Mouse (Mus musculus) megakaryocyte, embryonic 14.5 days (primary cell): Measurements from ENCODE around the gene Gm37240. TPM values are rescaled to one million over a fixed set of nuclear protein-coding genes. Genes with fewer than 3 reads are reported as not detected.

Experiments
- H3K27me3 ChIP-seq: replicated peaks from 2 replicates; pipeline ENCODE3; 2012; ENCODE audit warnings: inconsistent platforms
- H3K36me3 ChIP-seq: replicated peaks from 2 replicates; pipeline ENCODE3; 2012; ENCODE audit warnings: low read length, inconsistent platforms, mixed read lengths
- H3K4me1 ChIP-seq: 2 replicates; pipeline ENCODE4 v1.6.1; 2012; ENCODE audit warnings: inconsistent platforms
- H3K4me3 ChIP-seq: replicated peaks from 2 replicates; pipeline ENCODE3; 2012; ENCODE audit warnings: moderate library complexity, mild to moderate bottlenecking, inconsistent platforms
- H3K9me3 ChIP-seq: 2 replicates; pipeline ENCODE4 v1.6.1; 2012; ENCODE audit warnings: inconsistent platforms
- FLI1 ChIP-seq: IDR thresholded peaks from 2 replicates; pipeline ENCODE4 v1.6.1; 2012; ENCODE audit warnings: low read length, inconsistent platforms, mixed read lengths
- GATA1 ChIP-seq: IDR thresholded peaks from 3 replicates; pipeline ENCODE4 v1.6.1; 2012; ENCODE audit warnings: mixed read lengths, low read length, inconsistent platforms, borderline replicate concordance
- polyA plus RNA-seq: library from polyadenylated mRNA; stranded (reverse); fragments of >175 nt; gene quantifications from 2 replicates; pipeline ENCODE4 v1.2.3, GENCODE M21; 2012; ENCODE audit warnings: low replicate concordance; ENCODE audit not compliant: insufficient read depth

Gm37240 gene
- polyA plus RNA-seq, 1 experiment, result not detected

GRCm38 (mm10) chr3:85057245-85057644 lies 830.1 kb downstream of the Gm37240 start:
- no peak for TF ChIP-seq GATA1
- TF ChIP-seq FLI1, result no peak
- no peaks in the 10 kb centered on the region for H3K4me1 ChIP-seq
- H3K27me3 ChIP-seq, result peaks cover 4% of the 10 kb centered on the region
- 0 out of 2 replicates have a peak, but pooled peaks cover 4% of the 10 kb centered on the region for H3K9me3 ChIP-seq
- no peak overlapping the region for H3K4me3 ChIP-seq
- H3K36me3 ChIP-seq, result no peaks in the 10 kb centered on the region

GRCm38 (mm10) chr3:85053526-85053925 lies 833.8 kb downstream of the Gm37240 start:
- Histone ChIP-seq H3K4me1 (no peaks in the 10 kb centered on the region), H3K36me3 (no peaks in the 10 kb centered on the region), H3K27me3 (peaks cover 6% of the 10 kb centered on the region), H3K9me3 (peaks cover 11% of the 10 kb centered on the region; the same call in 1 of the 2 replicates), H3K4me3 (no peak overlapping the region)
- TF ChIP-seq GATA1 (no peak), FLI1 (no peak)

- no peaks in the 10 kb centered on the region for H3K4me1 ChIP-seq
- no peak for TF ChIP-seq FLI1
- no peak for TF ChIP-seq GATA1
- H3K27me3 ChIP-seq, result peaks cover 6% of the 10 kb centered on the region
- no peaks in the 10 kb centered on the region for H3K36me3 ChIP-seq
- H3K4me3 ChIP-seq, result no peak overlapping the region
- H3K9me3 ChIP-seq, result peaks cover 11% of the 10 kb centered on the region; the same call in 1 of the 2 replicates
These were observed 835.1 kb downstream of the Gm37240 start for GRCm38 (mm10) chr3:85052196-85052595.

- TF ChIP-seq GATA1, result no peak
- no peak for TF ChIP-seq FLI1
- Histone ChIP-seq H3K4me3 (no peak overlapping the region), H3K27me3 (peaks cover 6% of the 10 kb centered on the region), H3K36me3 (no peaks in the 10 kb centered on the region), H3K4me1 (no peaks in the 10 kb centered on the region), H3K9me3 (peaks cover 11% of the 10 kb centered on the region; the same call in 1 of the 2 replicates)
These were observed 838.7 kb downstream of the Gm37240 start for GRCm38 (mm10) chr3:85048569-85048968.

GRCm38 (mm10) chr3:85043679-85044218 lies 843.6 kb downstream of the Gm37240 start:
- no peak overlapping the region for H3K4me3 ChIP-seq
- no peaks in the 10 kb centered on the region for H3K27me3 ChIP-seq

GRCm38 (mm10) chr3:85042126-85042525 lies 845.2 kb downstream of the Gm37240 start:
- H3K4me1 ChIP-seq, result no peaks in the 10 kb centered on the region
- H3K4me3 ChIP-seq, result no peak overlapping the region
- TF ChIP-seq FLI1 (no peak), GATA1 (no peak)
- peaks cover 20% of the 10 kb centered on the region for H3K9me3 ChIP-seq
- H3K36me3 ChIP-seq, result no peaks in the 10 kb centered on the region
- no peaks in the 10 kb centered on the region for H3K27me3 ChIP-seq

More at GRCm38 (mm10) chr3:85043679-85044218, 843.6 kb downstream of the Gm37240 start:
- no peaks in the 10 kb centered on the region for H3K4me1 ChIP-seq
- H3K9me3 ChIP-seq, result peaks cover 13% of the 10 kb centered on the region
- no peak for TF ChIP-seq GATA1
- no peaks in the 10 kb centered on the region for H3K36me3 ChIP-seq

- peaks cover 13% of the 10 kb centered on the region for H3K9me3 ChIP-seq
- peaks cover 7% of the 10 kb centered on the region for H3K27me3 ChIP-seq
- TF ChIP-seq GATA1, result no peak
- no peak for TF ChIP-seq FLI1
- H3K4me3 ChIP-seq, result no peak overlapping the region
- H3K4me1 ChIP-seq, result no peaks in the 10 kb centered on the region
- H3K36me3 ChIP-seq, result no peaks in the 10 kb centered on the region
These were observed 858.2 kb downstream of the Gm37240 start for GRCm38 (mm10) chr3:85029141-85029540.

- Histone ChIP-seq H3K9me3 (no peaks in the 10 kb centered on the region), H3K36me3 (no peaks in the 10 kb centered on the region), H3K4me3 (no peak overlapping the region), H3K4me1 (no peaks in the 10 kb centered on the region), H3K27me3 (peaks cover 10% of the 10 kb centered on the region)
- TF ChIP-seq GATA1 (no peak), FLI1 (no peak)
These were observed 862.3 kb downstream of the Gm37240 start for GRCm38 (mm10) chr3:85024817-85025705.

GRCm38 (mm10) chr3:85024237-85024636 lies 863.1 kb downstream of the Gm37240 start:
- TF ChIP-seq GATA1, result no peak
- no peak for TF ChIP-seq FLI1
- Histone ChIP-seq H3K27me3 (peaks cover 10% of the 10 kb centered on the region), H3K9me3 (no peaks in the 10 kb centered on the region), H3K4me3 (no peak overlapping the region), H3K4me1 (no peaks in the 10 kb centered on the region), H3K36me3 (no peaks in the 10 kb centered on the region)

- TF ChIP-seq FLI1 (no peak), GATA1 (no peak)
- H3K4me1 ChIP-seq, result no peaks in the 10 kb centered on the region
- H3K4me3 ChIP-seq, result no peak overlapping the region
- peaks cover 10% of the 10 kb centered on the region for H3K27me3 ChIP-seq
- H3K9me3 ChIP-seq, result no peaks in the 10 kb centered on the region
- H3K36me3 ChIP-seq, result no peaks in the 10 kb centered on the region
These were observed 864.5 kb downstream of the Gm37240 start for GRCm38 (mm10) chr3:85022800-85023199.
